Mouse (Mus musculus) embryonic stem cell, embryonic (primary cell): ENCODE measurements at regions not wholly inside any gene's neighbourhood (a gene's known extent, or its start where the extent isn't known, plus 50 kb on each side); places are given as distances from the start of the nearest gene placed in this dataset.

Experiments used
- CTCF ChIA-PET, 4 experiments: fragments of 300-600 bp in 2 of 4; fragments of 350-600 bp in 2 of 4; sonication (Branson Sonifier 250); formaldehyde crosslinking; loops; one replicate each; lab custom pipeline; 2022; ENCODE audit warnings: inconsistent platforms in 2 of 4; lab: Charles Lee
- POLR2A ChIA-PET, 4 experiments: fragments of 300-600 bp in 2 of 4; fragments of 350-600 bp in 2 of 4; sonication (Branson Sonifier 250); formaldehyde crosslinking; loops; one replicate each; lab custom pipeline; 2022; ENCODE audit warnings: antibody characterized with exemption in 4 of 4, inconsistent platforms in 1 of 4; lab: Charles Lee

- ChIA-PET CTCF (interaction anchor here in 2 of 4 experiments (1.0 to 1.1 kb wide), 4 partner anchors 10 to 29 kb away, joined by 3 to 4 read pairs (median 4); no protein-coding TSS in a partner anchor), POLR2A (no interaction called here)
Measured at GRCm38 (mm10) chr6:112090597-112090996, 183.0 kb upstream of the Lmcd1 start.

GRCm38 (mm10) chr6:112091125-112091763, 182.3 kb upstream of the Lmcd1 start:
- ChIA-PET CTCF (interaction anchor here (0.5 to 1.1 kb wide), 6 partner anchors 9 to 106 kb away, joined by 3 to 6 read pairs (median 3); no protein-coding TSS in a partner anchor), POLR2A (interaction anchor here in 1 of 4 experiments (0.7 kb wide), 1 partner anchor 505 kb away, joined by 3 read pairs; no protein-coding TSS in a partner anchor)

GRCm38 (mm10) chr6:112093300-112093699, 180.3 kb upstream of the Lmcd1 start:
- ChIA-PET CTCF (no interaction called here), POLR2A (no interaction called here)

- ChIA-PET POLR2A (no interaction called here), CTCF (no interaction called here)
Measured at GRCm38 (mm10) chr6:112097699-112098098, 175.9 kb upstream of the Lmcd1 start.

GRCm38 (mm10) chr6:112108651-112109050, 164.9 kb upstream of the Lmcd1 start:
- POLR2A ChIA-PET = no interaction called here
- CTCF ChIA-PET = no interaction called here

- ChIA-PET CTCF (interaction anchor here in 3 of 4 experiments (0.5 to 1.3 kb wide), 8 partner anchors 15 to 1871 kb away, joined by 3 to 6 read pairs (median 3); no protein-coding TSS in a partner anchor), POLR2A (no interaction called here)
Measured at GRCm38 (mm10) chr6:112119180-112119579, 154.4 kb upstream of the Lmcd1 start.

GRCm38 (mm10) chr6:112133522-112133921, 140.0 kb upstream of the Lmcd1 start:
- ChIA-PET POLR2A (no interaction called here), CTCF (interaction anchor here (0.5 to 2.2 kb wide), 22 partner anchors 9 to 930 kb away, joined by 3 to 12 read pairs (median 4); no protein-coding TSS in a partner anchor)

GRCm38 (mm10) chr6:112152535-112153364, 120.8 kb upstream of the Lmcd1 start:
- ChIA-PET CTCF (no interaction called here), POLR2A (no interaction called here)

- ChIA-PET POLR2A (no interaction called here), CTCF (no interaction called here)
Measured at GRCm38 (mm10) chr6:112167487-112167886, 106.1 kb upstream of the Lmcd1 start.

- CTCF ChIA-PET = interaction anchor here in 2 of 4 experiments (0.6 to 0.9 kb wide), 3 partner anchors 21 to 448 kb away, joined by 3 to 9 read pairs (median 9); no protein-coding TSS in a partner anchor
- POLR2A ChIA-PET = no interaction called here
Measured at GRCm38 (mm10) chr6:112176344-112176743, 97.2 kb upstream of the Lmcd1 start.

GRCm38 (mm10) chr6:112187636-112188035, 85.9 kb upstream of the Lmcd1 start:
- ChIA-PET CTCF (interaction anchor here in 1 of 4 experiments (1.4 kb wide), 1 partner anchor 10 kb away, joined by 5 read pairs; no protein-coding TSS in a partner anchor), POLR2A (no interaction called here)

- ChIA-PET CTCF (interaction anchor here (0.6 to 2.0 kb wide), 13 partner anchors 12 to 1134 kb away, joined by 3 to 9 read pairs (median 4); no protein-coding TSS in a partner anchor), POLR2A (interaction anchor here in 2 of 4 experiments (0.7 kb wide), 2 partner anchors 9 to 1280 kb away, joined by 3 to 4 read pairs; partner anchors contain the start of gene Il17rc (in 1 of the 2))
Measured at GRCm38 (mm10) chr6:112191032-112191431, 82.5 kb upstream of the Lmcd1 start.

GRCm38 (mm10) chr6:112197445-112197844, 76.1 kb upstream of the Lmcd1 start:
- CTCF ChIA-PET = interaction anchor here (0.5 to 2.3 kb wide), 37 partner anchors 9 to 1549 kb away, joined by 3 to 23 read pairs (median 4); partner anchors contain the start of gene Lmcd1 (in 2 of the 4)
- POLR2A ChIA-PET = interaction anchor here in 2 of 4 experiments (0.7 to 1.7 kb wide), 5 partner anchors 9 to 168 kb away, joined by 3 to 9 read pairs (median 5); no protein-coding TSS in a partner anchor

GRCm38 (mm10) chr6:112199241-112199640, 74.3 kb upstream of the Lmcd1 start:
- POLR2A ChIA-PET = no interaction called here
- CTCF ChIA-PET = interaction anchor here in 1 of 4 experiments (2.3 kb wide), 1 partner anchor 7 kb away, joined by 19 read pairs; no protein-coding TSS in a partner anchor

GRCm38 (mm10) chr6:112202120-112202519, 71.4 kb upstream of the Lmcd1 start:
- CTCF ChIA-PET = interaction anchor here in 2 of 4 experiments (0.6 to 1.4 kb wide), 2 partner anchors 70 to 160 kb away, joined by 3 to 5 read pairs; no protein-coding TSS in a partner anchor
- POLR2A ChIA-PET = no interaction called here

GRCm38 (mm10) chr6:112203321-112203720, 70.2 kb upstream of the Lmcd1 start:
- POLR2A ChIA-PET = interaction anchor here in 2 of 4 experiments (0.5 to 1.3 kb wide), 3 partner anchors 162 to 873 kb away, joined by 3 to 5 read pairs (median 4); no protein-coding TSS in a partner anchor

GRCm38 (mm10) chr6:112204956-112205355, 68.6 kb upstream of the Lmcd1 start:
- ChIA-PET CTCF (interaction anchor here in 1 of 4 experiments (4.2 kb wide), 1 partner anchor 157 kb away, joined by 30 read pairs; no protein-coding TSS in a partner anchor), POLR2A (interaction anchor here in 2 of 4 experiments (0.6 to 0.7 kb wide), 3 partner anchors 13 to 1540 kb away, joined by 4 to 8 read pairs (median 8); no protein-coding TSS in a partner anchor)

More at GRCm38 (mm10) chr6:112203321-112203720, 70.2 kb upstream of the Lmcd1 start:
- CTCF ChIA-PET = interaction anchor here in 3 of 4 experiments (0.7 to 1.4 kb wide), 7 partner anchors 8 to 159 kb away, joined by 3 to 5 read pairs (median 4); no protein-coding TSS in a partner anchor

- ChIA-PET POLR2A (interaction anchor here in 3 of 4 experiments (0.6 to 1.5 kb wide), 6 partner anchors 8 to 1040 kb away, joined by 4 to 6 read pairs (median 6); no protein-coding TSS in a partner anchor), CTCF (interaction anchor here (0.5 to 4.2 kb wide), 8 partner anchors 8 to 157 kb away, joined by 3 to 30 read pairs (median 16); no protein-coding TSS in a partner anchor)
Measured at GRCm38 (mm10) chr6:112205420-112205995, 68.0 kb upstream of the Lmcd1 start.
